Comparison of ENCODE assay signal across 35 mouse cellular contexts in the genomic region with DNA sequence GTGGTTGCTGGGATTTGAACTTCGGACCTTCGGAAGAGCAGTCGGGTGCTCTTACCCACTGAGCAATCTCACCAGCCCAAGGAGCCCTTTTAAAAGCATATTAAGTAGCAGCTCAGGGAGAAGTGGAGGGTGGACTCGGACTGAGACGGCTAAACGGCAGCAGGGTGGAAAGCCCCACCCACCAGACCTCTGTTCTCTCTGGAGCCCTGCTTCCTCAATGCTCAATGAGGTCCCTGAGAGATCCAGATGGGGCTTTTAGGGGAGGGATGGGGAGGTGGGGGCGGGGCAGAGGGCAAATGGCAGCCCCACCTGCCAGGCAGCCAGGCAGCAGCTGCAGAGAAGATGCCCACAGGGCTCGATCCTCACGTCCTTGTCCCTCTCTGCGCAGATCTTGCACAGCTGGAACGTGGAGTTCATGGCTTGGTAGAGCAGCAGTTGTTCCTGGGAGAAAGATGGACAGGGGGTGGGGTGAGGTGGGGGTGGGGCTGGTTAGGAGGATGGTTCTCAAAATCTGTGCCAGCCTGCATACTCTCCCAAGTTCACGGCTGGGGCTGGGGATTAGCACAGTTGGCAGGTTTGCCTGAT. TPM values are rescaled to one million over a fixed set of nuclear protein-coding genes. Genes with fewer than 3 reads are reported as not detected.
DNase-seq lines count a peak whose midpoint lies in the region; ATAC-seq and TF ChIP-seq lines count a peak whose summit lies in the region.
"Had no signal": no experiment of that assay in that cellular context is flagged by ENCODE, and none has a peak within 500 bp of the region (broad histone marks: within the 10 kb centered on the region; RNA-seq: fewer than 3 reads in every experiment).

No protein-coding gene starts in this region.

- H3K4me1 ChIP-seq in hindbrain, embryonic 10.5 days (replicated peaks), result peaks cover 18% of the 10 kb centered on the region
- H3K4me1 ChIP-seq in hindbrain, postnatal 0 days (ENCODE audit: insufficient read depth, low read length), result no peaks in the 10 kb centered on the region
- H3K4me1 ChIP-seq in liver, postnatal 0 days (ENCODE audit: insufficient read depth), result peaks cover 9% of the 10 kb centered on the region
- H3K4me1 ChIP-seq in embryonic facial prominence, embryonic 14.5 days (ENCODE audit: control insufficient read depth, insufficient read depth, low read length), result no peaks in the 10 kb centered on the region

- TF ChIP-seq CTCF in hindbrain, postnatal 0 days (IDR thresholded peaks at IDR 0.05; ENCODE audit: low read depth), result no peak
- TF ChIP-seq CTCF in liver, postnatal 0 days (IDR thresholded peaks at IDR 0.05; ENCODE audit: low read depth), result no peak

- peak; percentile 16 for DNase-seq in hindbrain, embryonic 10.5 days (ENCODE audit: low spot score)
- no peak for DNase-seq in hindbrain, postnatal 0 days (ENCODE audit: low spot score)
- DNase-seq in liver, postnatal 0 days, result no peak
- DNase-seq in liver, result no peak
- DNase-seq in embryonic facial prominence, embryonic 14.5 days (ENCODE audit: low spot score), result peak; percentile 74
- peak; percentile 37 for DNase-seq in splenic B cell, adult 2 months (ENCODE audit: low read depth, low spot score)
- no peak for DNase-seq in adrenal gland, postnatal 36 days
- no peak for DNase-seq in neural tube, embryonic 10.5 days (ENCODE audit: extremely low spot score, low spot score)
- DNase-seq: adrenal gland, postnatal 10 days; cerebellum, adult 11 months; cerebellum, adult 9-11 months; embryo, embryonic 11 days; gastrocnemius, postnatal 10 days; kidney, adult 11 months; kidney, postnatal 25 days; right cerebral cortex, postnatal 25 days; thymus, adult 2 months; thymus, postnatal 4 days had no signal

- H3K27me3 ChIP-seq in hindbrain, embryonic 10.5 days (ENCODE audit: insufficient read depth, poor library complexity, severe bottlenecking), result peaks cover 12% of the 10 kb centered on the region
- H3K27me3 ChIP-seq in hindbrain, postnatal 0 days (ENCODE audit: insufficient read depth, low read length), result no peaks in the 10 kb centered on the region
- no peaks in the 10 kb centered on the region for H3K27me3 ChIP-seq in liver, postnatal 0 days (ENCODE audit: insufficient read depth, low read length)
- H3K27me3 ChIP-seq in embryonic facial prominence, embryonic 14.5 days (replicated peaks; ENCODE audit: control insufficient read depth, insufficient read depth, low read length), result no peaks in the 10 kb centered on the region
- no peaks in the 10 kb centered on the region for H3K27me3 ChIP-seq in splenic B cell, adult 2 months (ENCODE audit: control insufficient read depth, insufficient read depth, low read length, poor library complexity, severe bottlenecking)
- H3K27me3 ChIP-seq: heart, embryonic 15.5 days; lung, embryonic 15.5 days; midbrain, embryonic 15.5 days; Patski had no signal

- H3K4me3 ChIP-seq in hindbrain, embryonic 10.5 days, result no peak overlapping the region
- no peak overlapping the region for H3K4me3 ChIP-seq in hindbrain, postnatal 0 days (ENCODE audit: low read length)
- H3K4me3 ChIP-seq in liver, postnatal 0 days (ENCODE audit: low read depth, low read length), result no peak overlapping the region
- H3K4me3 ChIP-seq in embryonic facial prominence, embryonic 14.5 days (ENCODE audit: low read depth, low read length), result no peak overlapping the region
- H3K4me3 ChIP-seq: forebrain, embryonic 13.5 days; heart, embryonic 10.5 days; heart, embryonic 15.5 days; hindbrain, embryonic 15.5 days; kidney, embryonic 15.5 days; layer of hippocampus, adult 2 months; left cerebral cortex, adult 2 months; liver, embryonic 15.5 days; lung, embryonic 15.5 days; midbrain, embryonic 10.5 days; midbrain, embryonic 15.5 days; neural tube, embryonic 13.5 days had no signal

- H3K36me3 ChIP-seq in hindbrain, embryonic 10.5 days, result no peaks in the 10 kb centered on the region
- H3K36me3 ChIP-seq in hindbrain, postnatal 0 days (ENCODE audit: insufficient read depth, low read length), result no peaks in the 10 kb centered on the region
- no peaks in the 10 kb centered on the region for H3K36me3 ChIP-seq in liver, postnatal 0 days (replicated peaks; ENCODE audit: insufficient read depth, low read length)
- H3K36me3 ChIP-seq in embryonic facial prominence, embryonic 14.5 days (ENCODE audit: control insufficient read depth, insufficient read depth, low read length), result no peaks in the 10 kb centered on the region
- no peaks in the 10 kb centered on the region for H3K36me3 ChIP-seq in splenic B cell, adult 2 months (ENCODE audit: control insufficient read depth, insufficient read depth, low read length, poor library complexity, severe bottlenecking)
- H3K36me3 ChIP-seq: heart, embryonic 10.5 days; heart, embryonic 15.5 days; hindbrain, embryonic 15.5 days; kidney, embryonic 15.5 days; liver, embryonic 15.5 days; midbrain, embryonic 10.5 days; midbrain, embryonic 15.5 days; neural tube, embryonic 13.5 days had no signal

- no peak overlapping the region for H3K27ac ChIP-seq in hindbrain, embryonic 10.5 days
- H3K27ac ChIP-seq in hindbrain, postnatal 0 days, result no peak overlapping the region
- peak overlapping the region; percentile 70 for H3K27ac ChIP-seq in liver, postnatal 0 days (ENCODE audit: low read depth)
- 0 out of 2 replicates have a peak overlapping the region, but pooled peaks have one; percentile 10 for H3K27ac ChIP-seq in embryonic facial prominence, embryonic 14.5 days (replicated peaks; ENCODE audit: low read depth, low read length)
- H3K27ac ChIP-seq: forebrain, embryonic 13.5 days; heart, embryonic 10.5 days; heart, embryonic 15.5 days; hindbrain, embryonic 15.5 days; kidney, embryonic 15.5 days; layer of hippocampus, adult 2 months; left cerebral cortex, adult 2 months; liver, embryonic 15.5 days; lung, embryonic 15.5 days; midbrain, embryonic 10.5 days; midbrain, embryonic 15.5 days; neural tube, embryonic 13.5 days had no signal

- no peak overlapping the region for H3K4me2 ChIP-seq in hindbrain, postnatal 0 days (ENCODE audit: low read depth, low read length)
- no peak overlapping the region for H3K4me2 ChIP-seq in liver, postnatal 0 days (ENCODE audit: low read depth, low read length)
- H3K4me2 ChIP-seq in embryonic facial prominence, embryonic 14.5 days (ENCODE audit: low read depth, low read length), result no peak overlapping the region
- H3K4me2 ChIP-seq: forebrain, embryonic 13.5 days; heart, embryonic 15.5 days; hindbrain, embryonic 15.5 days; kidney, embryonic 15.5 days; liver, embryonic 15.5 days; lung, embryonic 15.5 days; midbrain, embryonic 15.5 days; neural tube, embryonic 13.5 days had no signal

- 45% methylated on average over 12 of the region's 12 CpGs for WGBS in hindbrain, embryonic 10.5 days
- WGBS in hindbrain, postnatal 0 days, result 37% methylated on average over 12 of the region's 12 CpGs
- WGBS in liver, postnatal 0 days (ENCODE audit: insufficient replicate concordance), result 35% methylated on average over 12 of the region's 12 CpGs
- 34% methylated on average over 12 of the region's 12 CpGs for WGBS in embryonic facial prominence, embryonic 14.5 days

- TF ChIP-seq EP300 in liver, postnatal 0 days (IDR thresholded peaks at IDR 0.05; ENCODE audit: low read depth), result no peak

- H3K9me3 ChIP-seq in hindbrain, embryonic 10.5 days, result 0 out of 2 replicates have a peak, but pooled peaks cover 4% of the 10 kb centered on the region
- no peaks in the 10 kb centered on the region; the same call in 1 of the 2 replicates for H3K9me3 ChIP-seq in hindbrain, postnatal 0 days (ENCODE audit: low read length)
- no peaks in the 10 kb centered on the region for H3K9me3 ChIP-seq in liver, postnatal 0 days (ENCODE audit: low read length)
- no peaks in the 10 kb centered on the region for H3K9me3 ChIP-seq in embryonic facial prominence, embryonic 14.5 days (ENCODE audit: control insufficient read depth, low read length)
- H3K9me3 ChIP-seq: forebrain, embryonic 13.5 days; heart, embryonic 10.5 days; heart, embryonic 15.5 days; hindbrain, embryonic 15.5 days; kidney, embryonic 15.5 days; liver, embryonic 15.5 days; lung, embryonic 15.5 days; midbrain, embryonic 10.5 days; midbrain, embryonic 15.5 days; neural tube, embryonic 13.5 days had no signal

- H3K9ac ChIP-seq in hindbrain, postnatal 0 days (replicated peaks; ENCODE audit: low read length), result no peak overlapping the region
- H3K9ac ChIP-seq in liver, postnatal 0 days (replicated peaks), result no peak overlapping the region
- no peak overlapping the region for H3K9ac ChIP-seq in embryonic facial prominence, embryonic 14.5 days (ENCODE audit: low read depth, low read length)
- H3K9ac ChIP-seq: forebrain, embryonic 13.5 days; heart, embryonic 15.5 days; hindbrain, embryonic 15.5 days; kidney, embryonic 15.5 days; liver, embryonic 15.5 days; lung, embryonic 15.5 days; midbrain, embryonic 15.5 days; neural tube, embryonic 13.5 days had no signal

- no peak for ATAC-seq in hindbrain, postnatal 0 days
- ATAC-seq in liver, postnatal 0 days, result no peak
- ATAC-seq in embryonic facial prominence, embryonic 14.5 days (ENCODE audit: low read depth), result peak; percentile 58
- ATAC-seq: forebrain, embryonic 13.5 days; midbrain, embryonic 15.5 days; Patski had no signal

RNA-seq across cellular contexts. Expression of a gene that starts 10.6 kb away (rescaled TPM):
- 1.2 and 1.8 TPM in 2 replicates for polyA plus RNA-seq in hindbrain, embryonic 10.5 days (2016; fragmentation: Nextera tagmentation; extraction: Ambion mirVana)
- not detected in 2 replicates for total RNA-seq in hindbrain, postnatal 0 days (2014; rRNA removed)
- 0.46 and 0.55 TPM in 2 replicates for polyA plus RNA-seq in hindbrain, postnatal 0 days (2015; fragmentation: Nextera tagmentation; extraction: Ambion mirVana)
- polyA plus RNA-seq in liver, postnatal 0 days (2015; fragmentation: Nextera tagmentation; extraction: Ambion mirVana), result 9.6 and 10.8 TPM in 2 replicates
- 4.7 TPM in 2 replicates for polyA plus RNA-seq in embryonic facial prominence, embryonic 14.5 days (2014; fragmentation: Nextera tagmentation; extraction: Ambion mirVana)
- not detected for total RNA-seq in adrenal gland, postnatal 36 days (2021)
- total RNA-seq: layer of hippocampus, adult 2 months; layer of hippocampus, postnatal 14 days; left cerebral cortex, adult 2 months; left cerebral cortex, postnatal 25 days; megakaryocyte progenitor cell, adult 5-6 weeks; MEL had no signal
- polyA plus RNA-seq: forebrain, embryonic 13.5 days; hindbrain, embryonic 15.5 days; neural tube, embryonic 13.5 days had no signal

RNA-seq across cellular contexts. Expression of a gene that starts 15.2 kb away (rescaled TPM):
- polyA plus RNA-seq in hindbrain, embryonic 10.5 days (2016; fragmentation: Nextera tagmentation; extraction: Ambion mirVana), result 46.8 and 57.3 TPM in 2 replicates
- total RNA-seq in hindbrain, postnatal 0 days (2014; rRNA removed), result 43.2 and 50.7 TPM in 2 replicates
- 29.0 and 30.7 TPM in 2 replicates for polyA plus RNA-seq in hindbrain, postnatal 0 days (2015; fragmentation: Nextera tagmentation; extraction: Ambion mirVana)
- polyA plus RNA-seq in liver, postnatal 0 days (2015; fragmentation: Nextera tagmentation; extraction: Ambion mirVana), result 8.8 and 9.3 TPM in 2 replicates
- polyA plus RNA-seq in embryonic facial prominence, embryonic 14.5 days (2014; fragmentation: Nextera tagmentation; extraction: Ambion mirVana), result 101 and 114 TPM in 2 replicates
- total RNA-seq in adrenal gland, postnatal 36 days (2021), result 10 to 100 TPM; 43.5 to 53.8 TPM
- total RNA-seq: megakaryocyte progenitor cell, adult 5-6 weeks had no signal

RNA-seq across cellular contexts. Expression of a gene that starts 35.7 kb away (rescaled TPM):
- 89.0 and 99.8 TPM in 2 replicates for polyA plus RNA-seq in hindbrain, embryonic 10.5 days (2016; fragmentation: Nextera tagmentation; extraction: Ambion mirVana)
- total RNA-seq in hindbrain, postnatal 0 days (2014; rRNA removed), result 68.9 and 76.5 TPM in 2 replicates
- 55.6 and 57.5 TPM in 2 replicates for polyA plus RNA-seq in hindbrain, postnatal 0 days (2015; fragmentation: Nextera tagmentation; extraction: Ambion mirVana)
- polyA plus RNA-seq in liver, postnatal 0 days (2015; fragmentation: Nextera tagmentation; extraction: Ambion mirVana), result 51.0 and 51.3 TPM in 2 replicates
- polyA plus RNA-seq in embryonic facial prominence, embryonic 14.5 days (2014; fragmentation: Nextera tagmentation; extraction: Ambion mirVana), result 55.2 and 62.0 TPM in 2 replicates
- total RNA-seq in adrenal gland, postnatal 36 days (2021), result 100 to 1,000 TPM in 1 of 2 experiments, 10 to 100 TPM in 1; 70.0 to 115 TPM

RNA-seq across cellular contexts. Expression of a gene that starts 36.6 kb away (rescaled TPM):
- polyA plus RNA-seq in hindbrain, embryonic 10.5 days (2016; fragmentation: Nextera tagmentation; extraction: Ambion mirVana), result 0.60 and 0.78 TPM in 2 replicates
- 0.40 and 0.89 TPM in 2 replicates for total RNA-seq in hindbrain, postnatal 0 days (2014; rRNA removed)
- polyA plus RNA-seq in hindbrain, postnatal 0 days (2015; fragmentation: Nextera tagmentation; extraction: Ambion mirVana), result 0.66 and 1.1 TPM in 2 replicates
- 5.4 and 11.2 TPM in 2 replicates for polyA plus RNA-seq in liver, postnatal 0 days (2015; fragmentation: Nextera tagmentation; extraction: Ambion mirVana)
- 4.3 and 4.6 TPM in 2 replicates for polyA plus RNA-seq in embryonic facial prominence, embryonic 14.5 days (2014; fragmentation: Nextera tagmentation; extraction: Ambion mirVana)
- 10 to 100 TPM; 19.5 to 51.0 TPM for total RNA-seq in adrenal gland, postnatal 36 days (2021)

Comparison
In these comparisons a context has a peak if more than half of its experiments do, and no peak if none do; other contexts are left out.
1. DNase-seq: peak in hindbrain, embryonic 10.5 days (single experiment), embryonic facial prominence, embryonic 14.5 days (single experiment) and splenic B cell, adult 2 months (single experiment); none in hindbrain, postnatal 0 days (single experiment), liver, postnatal 0 days (single experiment), liver (single experiment), adrenal gland, postnatal 36 days (0 of 2) and neural tube, embryonic 10.5 days (single experiment).
2. H3K27ac ChIP-seq: peak in liver, postnatal 0 days (single experiment) and embryonic facial prominence, embryonic 14.5 days (single experiment); none in hindbrain, embryonic 10.5 days (single experiment) and hindbrain, postnatal 0 days (single experiment).